13 mouse cellular contexts compared by ENCODE assay signal in the genomic region with DNA sequence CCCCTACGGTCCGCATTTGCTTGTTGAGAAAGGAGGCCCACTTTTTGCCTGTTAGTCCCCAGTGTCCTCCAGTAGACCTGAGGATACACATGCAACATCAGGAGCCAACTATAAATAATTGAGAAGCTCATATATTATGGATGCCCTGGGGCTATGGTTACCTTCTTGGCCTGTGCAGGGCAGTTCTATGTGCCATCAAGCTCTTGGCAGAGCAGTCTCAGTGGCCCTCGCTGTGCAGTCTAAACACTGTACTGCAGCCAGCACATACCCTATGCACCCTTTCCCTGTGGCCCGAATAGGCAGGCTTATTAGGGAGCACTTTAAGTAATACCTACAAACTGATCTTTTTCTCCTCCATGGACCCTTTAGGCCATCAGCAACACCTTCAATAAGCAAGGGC.
DNase-seq lines count a peak whose midpoint lies in the region; ATAC-seq lines count a peak whose summit lies in the region.
"Had no signal": no experiment of that assay in that cellular context is flagged by ENCODE, and none has a peak within 500 bp of the region (broad histone marks: within the 10 kb centered on the region; RNA-seq: fewer than 3 reads in every experiment).

No protein-coding gene starts in this region.

- H3K9me3 ChIP-seq in forebrain, embryonic 15.5 days = no peaks in the 10 kb centered on the region
- no peaks in the 10 kb centered on the region for H3K9me3 ChIP-seq in forebrain, embryonic 11.5 days (ENCODE audit: control insufficient read depth, low read length)
- H3K9me3 ChIP-seq in hindbrain, embryonic 15.5 days = no peaks in the 10 kb centered on the region
- no peaks in the 10 kb centered on the region for H3K9me3 ChIP-seq in hindbrain, embryonic 10.5 days
- H3K9me3 ChIP-seq in hindbrain, embryonic 16.5 days (ENCODE audit: control insufficient read depth, low read length) = no peaks in the 10 kb centered on the region
- H3K9me3 ChIP-seq: embryonic facial prominence, embryonic 13.5 days; kidney, embryonic 15.5 days had no signal

- intact Hi-C loops in left cerebral cortex, postnatal 36 days (cut with DNase I) = no loop called here

- H3K4me1 ChIP-seq in forebrain, embryonic 15.5 days = no peaks in the 10 kb centered on the region; the same call in 1 of the 2 replicates
- H3K4me1 ChIP-seq in forebrain, embryonic 11.5 days (replicated peaks; ENCODE audit: control insufficient read depth, insufficient read depth, low read length) = no peaks in the 10 kb centered on the region
- H3K4me1 ChIP-seq in hindbrain, embryonic 15.5 days (replicated peaks) = no peaks in the 10 kb centered on the region
- no peaks in the 10 kb centered on the region for H3K4me1 ChIP-seq in hindbrain, embryonic 10.5 days (replicated peaks)
- H3K4me1 ChIP-seq in hindbrain, embryonic 16.5 days (ENCODE audit: control insufficient read depth, insufficient read depth, low read depth, low read length) = no peaks in the 10 kb centered on the region; the same call in 1 of the 2 replicates
- H3K4me1 ChIP-seq: embryonic facial prominence, embryonic 13.5 days; kidney, embryonic 15.5 days had no signal

- H3K36me3 ChIP-seq in forebrain, embryonic 15.5 days = no peaks in the 10 kb centered on the region
- no peaks in the 10 kb centered on the region for H3K36me3 ChIP-seq in forebrain, embryonic 11.5 days (ENCODE audit: control insufficient read depth, insufficient read depth, low read length)
- no peaks in the 10 kb centered on the region for H3K36me3 ChIP-seq in hindbrain, embryonic 15.5 days
- no peaks in the 10 kb centered on the region for H3K36me3 ChIP-seq in hindbrain, embryonic 10.5 days
- H3K36me3 ChIP-seq in hindbrain, embryonic 16.5 days (ENCODE audit: control insufficient read depth, insufficient read depth, low read length) = no peaks in the 10 kb centered on the region
- H3K36me3 ChIP-seq: embryonic facial prominence, embryonic 13.5 days; kidney, embryonic 15.5 days had no signal

- no peaks in the 10 kb centered on the region for H3K27me3 ChIP-seq in forebrain, embryonic 15.5 days
- H3K27me3 ChIP-seq in forebrain, embryonic 11.5 days (ENCODE audit: control insufficient read depth, insufficient read depth, low read length) = no peaks in the 10 kb centered on the region
- H3K27me3 ChIP-seq in hindbrain, embryonic 15.5 days = no peaks in the 10 kb centered on the region
- H3K27me3 ChIP-seq in hindbrain, embryonic 10.5 days (ENCODE audit: insufficient read depth, poor library complexity, severe bottlenecking) = peaks cover under 1% of the 10 kb centered on the region; the same call in 1 of the 2 replicates
- no peaks in the 10 kb centered on the region for H3K27me3 ChIP-seq in hindbrain, embryonic 16.5 days (replicated peaks; ENCODE audit: control insufficient read depth, insufficient read depth, low read length)
- H3K27me3 ChIP-seq: embryonic facial prominence, embryonic 13.5 days had no signal

- DNase-seq in forebrain, embryonic 11.5 days (ENCODE audit: low spot score) = no peak
- no peak for DNase-seq in hindbrain, embryonic 10.5 days (ENCODE audit: low spot score)
- peak; percentile 17 for DNase-seq in cerebellum, adult 8-10 months
- DNase-seq in left cerebral cortex, postnatal 36 days (ENCODE audit: low spot score in 2 of 2) = no peak
- DNase-seq: heart, postnatal 10 days; lung, adult 2 months; lung, postnatal 4 days; thymus, adult 2 months had no signal

- H3K4me2 ChIP-seq in forebrain, embryonic 15.5 days (replicated peaks) = no peak overlapping the region
- H3K4me2 ChIP-seq in forebrain, embryonic 11.5 days (ENCODE audit: low read depth, low read length, severe bottlenecking) = no peak overlapping the region
- H3K4me2 ChIP-seq in hindbrain, embryonic 15.5 days = no peak overlapping the region
- H3K4me2 ChIP-seq in hindbrain, embryonic 16.5 days (ENCODE audit: low read length) = no peak overlapping the region
- H3K4me2 ChIP-seq: embryonic facial prominence, embryonic 13.5 days; kidney, embryonic 15.5 days had no signal

- H3K27ac ChIP-seq in forebrain, embryonic 15.5 days (replicated peaks) = no peak overlapping the region
- H3K27ac ChIP-seq in forebrain, embryonic 11.5 days (ENCODE audit: low read depth, low read length) = no peak overlapping the region
- no peak overlapping the region for H3K27ac ChIP-seq in hindbrain, embryonic 15.5 days (replicated peaks)
- H3K27ac ChIP-seq in hindbrain, embryonic 10.5 days = no peak overlapping the region
- no peak overlapping the region for H3K27ac ChIP-seq in hindbrain, embryonic 16.5 days (ENCODE audit: low read depth, low read length)
- H3K27ac ChIP-seq: embryonic facial prominence, embryonic 13.5 days; kidney, embryonic 15.5 days had no signal

- no peak overlapping the region for H3K4me3 ChIP-seq in forebrain, embryonic 15.5 days
- H3K4me3 ChIP-seq in forebrain, embryonic 11.5 days (ENCODE audit: low read depth, low read length) = no peak overlapping the region
- no peak overlapping the region for H3K4me3 ChIP-seq in hindbrain, embryonic 15.5 days
- no peak overlapping the region for H3K4me3 ChIP-seq in hindbrain, embryonic 10.5 days
- H3K4me3 ChIP-seq in hindbrain, embryonic 16.5 days (ENCODE audit: low read length) = no peak overlapping the region
- H3K4me3 ChIP-seq: embryonic facial prominence, embryonic 13.5 days; kidney, embryonic 15.5 days had no signal

- ATAC-seq in forebrain, embryonic 15.5 days (replicated peaks) = 0 out of 2 replicates have a peak, but pooled peaks have one; percentile 29
- no peak for ATAC-seq in forebrain, embryonic 11.5 days (replicated peaks; ENCODE audit: low FRiP score)
- 0 out of 2 replicates have a peak, but pooled peaks have one; percentile 45 for ATAC-seq in hindbrain, embryonic 15.5 days (ENCODE audit: low FRiP score, low read depth)
- peak; percentile 51; the same call in 1 of the 2 replicates for ATAC-seq in hindbrain, embryonic 16.5 days

- no peak overlapping the region for H3K9ac ChIP-seq in forebrain, embryonic 15.5 days (replicated peaks)
- H3K9ac ChIP-seq in forebrain, embryonic 11.5 days (ENCODE audit: low read length) = no peak overlapping the region
- H3K9ac ChIP-seq in hindbrain, embryonic 15.5 days = no peak overlapping the region
- H3K9ac ChIP-seq in hindbrain, embryonic 16.5 days (ENCODE audit: low read depth, low read length) = no peak overlapping the region
- H3K9ac ChIP-seq: embryonic facial prominence, embryonic 13.5 days; kidney, embryonic 15.5 days had no signal

- 78% methylated on average over 4 of the region's 4 CpGs for WGBS in forebrain, embryonic 15.5 days
- 92% methylated on average over 4 of the region's 4 CpGs for WGBS in forebrain, embryonic 11.5 days
- 72% methylated on average over 4 of the region's 4 CpGs for WGBS in hindbrain, embryonic 15.5 days
- 91% methylated on average over 4 of the region's 4 CpGs for WGBS in hindbrain, embryonic 10.5 days
- 76% methylated on average over 4 of the region's 4 CpGs for WGBS in hindbrain, embryonic 16.5 days
